Mouse (Mus musculus) embryonic fibroblast, embryonic 13.5 days (primary cell): Measurements from ENCODE around the gene Eva1b.
A peak's percentile ranks its signal among the peaks of the same experiment; 100 is the strongest.

Source experiments
- CTCF ChIP-seq: IDR thresholded peaks from 2 replicates; pipeline ENCODE4 v1.5.1; 2011; ENCODE audit warnings: mild to moderate bottlenecking, control low read depth, low read length, moderate library complexity, borderline replicate concordance; ENCODE audit not compliant: insufficient read depth
- POLR2A ChIP-seq: IDR thresholded peaks from 2 replicates; pipeline ENCODE4 v1.6.1; 2011; ENCODE audit warnings: low read depth, mild to moderate bottlenecking, control low read depth, low read length, moderate library complexity

- TF ChIP-seq POLR2A (peak; percentile 76), CTCF (no peak)
These were observed 817 bp downstream of the Eva1b start for GRCm38 (mm10) chr4:126148161-126148961.
